Mouse (Mus musculus) erythroblast, adult 5-6 weeks (primary cell): Measurements from ENCODE around the gene Pmpca. TPM values are rescaled to one million over a fixed set of nuclear protein-coding genes. Genes with fewer than 3 reads are reported as not detected.
"Not testable (repeated sequence)": the region's sequence is repeated elsewhere in the genome, so short reads cannot be mapped to it uniquely, and the experiment has no call there.

Experiments
- ATAC-seq: replicated peaks from 2 replicates; pipeline ENCODE4 v1.8.0; 2016; ENCODE audit warnings: moderate number of reproducible peaks, mild to moderate bottlenecking, moderate TSS enrichment, inconsistent platforms; ENCODE audit not compliant: poor library complexity, low FRiP score, severe bottlenecking
- total RNA-seq, 2 experiments: library from RNA; stranded (forward) in 1 of 2; stranded (reverse) in 1 of 2; fragments of 150-400 nt in 1 of 2; fragments of 200-764, 138-1000 nt in 1 of 2; gene quantifications; 2 replicates each; pipeline versions ENCODE4 v1.2.3 to v1.2.4; 2015 to 2017; ENCODE audit warnings: low replicate concordance in 2 of 2

The Pmpca gene
- total RNA-seq, 2 experiments from 2014 or later, result 6.5 to 12.1 TPM

- no peak for ATAC-seq
These were observed 24.2 kb upstream of the Pmpca start for GRCm38 (mm10) chr2:26364738-26365465.

- ATAC-seq, result no peak
These were observed 21.2 kb upstream of the Pmpca start for GRCm38 (mm10) chr2:26367911-26368310.

DNA sequence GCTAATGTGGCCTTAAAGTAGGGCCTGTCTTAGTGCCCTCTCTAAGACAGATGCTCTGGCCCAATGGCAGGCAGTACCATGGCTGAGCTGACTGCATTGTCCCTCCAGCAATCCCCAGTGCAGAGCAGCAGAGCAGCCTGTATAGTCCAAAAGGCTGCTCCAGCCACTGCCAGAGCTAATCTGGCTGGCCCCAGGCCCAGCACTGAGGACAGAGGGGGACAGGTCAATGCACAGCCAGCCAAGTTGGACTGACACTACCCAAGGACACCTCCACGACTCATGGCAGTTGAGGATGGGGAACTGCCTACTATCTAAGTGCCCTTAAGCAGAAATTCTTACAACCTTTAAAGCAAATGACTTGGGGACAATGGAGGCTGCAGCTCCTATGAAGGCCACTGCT is 20.6 kb upstream of the Pmpca start:
- ATAC-seq, result no peak

DNA sequence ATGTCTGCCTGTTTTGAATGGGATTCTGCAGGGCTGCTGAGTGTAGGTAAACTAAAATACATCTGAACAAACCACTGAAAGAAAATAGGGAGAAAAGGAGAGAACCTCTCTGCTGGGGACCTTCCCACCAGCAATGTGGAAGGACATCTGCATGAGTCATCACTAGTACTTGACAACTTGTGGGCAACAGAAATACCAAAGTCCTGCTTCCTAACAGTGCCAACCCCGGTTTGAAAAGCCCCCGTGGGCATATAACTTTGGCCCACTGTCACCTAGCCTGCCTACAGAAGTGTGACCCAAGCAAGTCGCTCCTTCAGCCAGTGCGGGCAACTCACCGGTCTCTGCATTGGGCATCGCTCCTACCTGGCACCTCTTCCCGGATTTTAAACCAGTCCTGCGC is 16.7 kb upstream of the Pmpca start:
- no peak for ATAC-seq

GRCm38 (mm10) chr2:26380131-26380771 is 8.9 kb upstream of the Pmpca start, which contains the start of gene Snapc4:
Snapc4 (minus strand) TSS chr2:26380653.
- ATAC-seq, result peak; percentile 98

- not testable (repeated sequence) for ATAC-seq
These were observed 8.3 kb upstream of the Pmpca start for GRCm38 (mm10) chr2:26380871-26381270.

DNA sequence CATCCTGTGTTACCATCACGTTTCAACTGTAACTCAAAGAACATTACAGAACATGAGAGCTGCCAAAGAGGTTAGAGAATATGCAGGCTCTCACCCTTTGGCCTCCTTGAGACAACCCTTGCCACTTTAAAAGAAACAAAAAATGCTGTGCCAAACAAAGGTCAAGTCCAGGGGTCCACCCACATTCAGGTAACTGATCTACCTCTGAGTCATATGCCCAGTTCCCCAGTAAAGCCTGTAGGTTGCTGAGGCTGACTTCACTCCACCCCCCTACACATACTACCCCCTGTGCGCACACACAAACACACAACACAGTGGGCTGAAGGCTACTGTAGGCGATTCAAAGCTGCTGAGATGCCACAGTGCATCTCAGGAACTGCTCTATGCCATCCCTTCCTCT is 1.4 kb upstream of the Pmpca start:
- ATAC-seq, result no peak

- 0 out of 2 replicates have a peak, but pooled peaks have one; percentile 28 for ATAC-seq
These were observed 421 bp upstream of the Pmpca start for GRCm38 (mm10) chr2:26388682-26389153.

DNA sequence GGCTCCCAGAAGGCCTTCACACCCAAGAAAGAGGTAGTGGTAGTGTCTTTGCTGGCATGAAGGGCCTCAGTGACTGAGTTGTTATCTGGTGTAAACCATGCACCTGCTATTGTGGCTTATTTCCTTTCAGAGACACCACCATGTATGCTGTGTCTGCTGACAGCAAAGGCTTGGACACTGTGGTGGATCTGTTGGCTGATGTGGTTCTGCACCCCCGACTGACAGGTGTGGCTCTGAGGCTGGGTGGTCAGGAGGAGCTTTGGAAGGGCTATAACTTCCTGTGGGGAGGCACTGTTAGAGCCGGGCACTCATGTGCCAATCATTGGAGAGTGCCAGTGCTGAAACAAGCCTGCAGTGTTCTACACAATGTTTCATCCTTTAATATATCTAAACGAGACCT is 1.8 kb downstream of the Pmpca start:
- ATAC-seq, result no peak

- no peak for ATAC-seq
These were observed 2.5 kb downstream of the Pmpca start for GRCm38 (mm10) chr2:26391617-26392016.

DNA sequence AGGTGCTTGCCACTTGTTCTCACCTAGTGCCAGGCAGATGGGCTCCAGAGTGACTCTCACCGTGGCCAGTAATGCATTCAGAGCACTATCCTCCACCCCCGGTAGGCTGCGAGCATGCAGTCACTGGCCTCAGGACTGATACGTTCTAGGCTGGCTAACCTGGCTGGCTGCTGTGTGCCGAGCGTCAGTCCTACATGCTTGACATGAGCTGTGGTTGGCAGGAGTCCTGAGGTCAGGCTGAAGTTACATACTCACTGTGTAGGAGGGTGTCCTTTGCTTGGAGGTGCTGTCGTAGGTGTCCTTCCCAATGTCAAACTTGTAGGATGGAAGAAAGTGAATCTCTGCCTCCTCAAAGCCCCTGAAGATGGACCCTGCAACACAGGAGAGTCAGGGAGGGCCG is 9.8 kb downstream of the Pmpca start:
- ATAC-seq, result no peak

- no peak for ATAC-seq
These were observed 10.5 kb downstream of the Pmpca start for GRCm38 (mm10) chr2:26399647-26400046.

- no peak for ATAC-seq
These were observed 11.2 kb downstream of the Pmpca start for GRCm38 (mm10) chr2:26400296-26400695.

DNA sequence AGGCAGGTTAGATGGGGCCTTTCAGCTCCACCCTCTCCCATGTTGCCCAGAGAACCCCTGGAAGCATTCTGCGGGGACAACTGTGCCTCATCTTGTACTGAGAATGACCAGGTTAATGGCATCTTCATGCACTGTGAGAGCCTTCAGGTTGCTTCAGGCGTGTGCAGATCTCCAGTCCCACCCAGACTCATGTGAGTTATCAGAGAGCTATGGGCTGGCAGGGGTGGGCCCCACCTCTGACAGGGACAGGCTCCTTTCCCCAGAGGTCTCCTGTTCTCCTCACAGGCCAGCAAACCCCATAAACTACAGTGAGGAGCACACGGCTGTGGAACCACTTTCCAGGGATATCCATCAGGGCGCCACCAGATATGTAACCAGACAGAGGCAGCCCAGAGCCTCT is 11.9 kb downstream of the Pmpca start:
- no peak for ATAC-seq

- ATAC-seq, result no peak
These were observed 13.1 kb downstream of the Pmpca start for GRCm38 (mm10) chr2:26402265-26402664.

DNA sequence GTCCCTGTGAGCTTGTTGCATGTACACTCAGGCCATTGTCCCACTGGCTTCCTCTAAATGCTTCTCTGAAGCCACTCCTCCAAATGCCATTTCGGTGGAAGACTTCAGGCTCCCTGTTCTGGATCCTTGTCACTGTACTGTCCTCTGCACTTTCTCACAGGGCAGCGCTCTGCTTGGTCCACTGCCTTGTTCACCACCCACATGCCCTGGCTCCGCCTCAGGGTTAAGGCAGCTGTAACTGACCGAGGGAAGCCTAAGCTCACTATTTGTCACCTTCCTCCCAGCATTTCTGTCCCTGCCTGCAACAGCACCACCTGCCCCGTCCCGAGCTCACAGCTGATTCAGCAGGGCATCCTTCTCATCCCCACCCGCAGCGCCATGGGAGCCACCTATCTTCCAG is 14.2 kb downstream of the Pmpca start:
- no peak for ATAC-seq

GRCm38 (mm10) chr2:26408515-26409356 is 19.6 kb downstream of the Pmpca start, which contains the start of gene Inpp5e:
Inpp5e (minus strand) TSS chr2:26409203.
- ATAC-seq, result peak; percentile 92

- peak; percentile 12; the same call in 1 of the 2 replicates for ATAC-seq
These were observed 20.2 kb downstream of the Pmpca start for GRCm38 (mm10) chr2:26409362-26409761.

- ATAC-seq, result no peak
These were observed 21.0 kb downstream of the Pmpca start for GRCm38 (mm10) chr2:26410091-26410490.

DNA sequence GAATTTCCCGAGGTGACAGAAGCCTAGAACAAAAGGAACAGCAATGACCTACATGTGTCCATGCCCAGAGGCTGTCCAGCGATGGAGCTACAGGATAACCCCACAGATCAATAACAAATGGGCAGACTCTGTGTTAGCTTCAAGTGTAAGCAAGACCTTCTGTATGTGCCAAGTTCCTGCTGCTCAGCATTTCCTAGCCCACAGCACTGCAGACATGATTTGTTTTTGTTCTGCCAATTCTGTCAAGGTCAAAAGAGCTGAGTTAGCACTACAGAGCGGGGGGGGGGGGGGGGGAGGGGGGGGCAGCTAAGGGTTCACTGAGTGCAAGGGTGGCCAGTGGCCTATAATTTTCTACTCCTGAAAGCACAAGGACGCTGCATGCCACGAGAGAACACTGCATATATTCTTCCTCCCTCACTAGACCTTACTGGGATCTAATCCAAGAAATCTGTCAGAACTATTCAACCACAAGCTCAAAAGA is 21.8 kb downstream of the Pmpca start:
- ATAC-seq, result no peak
